ENCODE assay signal across 24 mouse cellular contexts in genomic region chr8:106364837-106365236, GRCm38 (mm10).
"Had no signal": no experiment of that assay in that cellular context is flagged by ENCODE, and none has a peak within 500 bp of the region (broad histone marks: within the 10 kb centered on the region; RNA-seq: fewer than 3 reads in every experiment).

No protein-coding gene starts in this region.

- H3K27ac ChIP-seq: heart, adult 2 months; heart, embryonic 13.5 days; heart, embryonic 15.5 days; hindbrain, embryonic 13.5 days; hindbrain, embryonic 15.5 days; hindbrain, postnatal 0 days; kidney, embryonic 15.5 days; kidney, postnatal 0 days; layer of hippocampus, adult 2 months; left cerebral cortex, adult 2 months; limb, embryonic 10.5 days; limb, embryonic 12.5 days; liver, embryonic 13.5 days had no signal

- H3K36me3 ChIP-seq: heart, embryonic 13.5 days; heart, embryonic 15.5 days; hindbrain, embryonic 13.5 days; hindbrain, embryonic 15.5 days; kidney, embryonic 15.5 days; limb, embryonic 10.5 days; limb, embryonic 12.5 days; liver, embryonic 13.5 days had no signal

- H3K9ac ChIP-seq: heart, embryonic 13.5 days; heart, embryonic 15.5 days; hindbrain, embryonic 13.5 days; hindbrain, embryonic 15.5 days; kidney, embryonic 15.5 days; limb, embryonic 12.5 days; liver, embryonic 13.5 days had no signal

- H3K4me3 ChIP-seq: heart, adult 2 months; heart, embryonic 13.5 days; heart, embryonic 15.5 days; hindbrain, embryonic 13.5 days; hindbrain, embryonic 15.5 days; kidney, embryonic 15.5 days; layer of hippocampus, adult 2 months; left cerebral cortex, adult 2 months; limb, embryonic 10.5 days; limb, embryonic 12.5 days; liver, embryonic 13.5 days had no signal

- H3K4me1 ChIP-seq: heart, embryonic 13.5 days; heart, embryonic 15.5 days; hindbrain, embryonic 13.5 days; hindbrain, embryonic 15.5 days; kidney, embryonic 15.5 days; limb, embryonic 12.5 days; liver, embryonic 13.5 days had no signal

- ATAC-seq: hindbrain, postnatal 0 days; intestine, embryonic 16.5 days had no signal

- H3K27me3 ChIP-seq: heart, embryonic 13.5 days; heart, embryonic 15.5 days; hindbrain, embryonic 13.5 days; hindbrain, embryonic 15.5 days; kidney, embryonic 15.5 days; limb, embryonic 12.5 days; liver, embryonic 13.5 days had no signal

- DNase-seq: gastrocnemius, postnatal 14 days; gastrocnemius, postnatal 36 days; heart, postnatal 14 days; heart, postnatal 36 days; kidney, adult 11 months; kidney, adult 2 months; kidney, adult 9 months; kidney, postnatal 14 days; kidney, postnatal 36 days; liver; liver, embryonic 13.5 days had no signal

- H3K9me3 ChIP-seq: heart, embryonic 15.5 days; hindbrain, embryonic 13.5 days; hindbrain, embryonic 15.5 days; kidney, embryonic 15.5 days; limb, embryonic 10.5 days; liver, embryonic 13.5 days had no signal
